Mouse (Mus musculus) limb, embryonic 13.5 days (tissue): ENCODE results near the gene Arhgef25. TPM values are rescaled to one million over a fixed set of nuclear protein-coding genes. Genes with fewer than 3 reads are reported as not detected.

Source experiments
- ATAC-seq: fragments of 200-750 bp; cut with Nextera tagmentation; 2 replicates; pipeline ENCODE4 v1.8.0; 2017; ENCODE audit warnings: low read depth, moderate number of reproducible peaks, moderate TSS enrichment; ENCODE audit not compliant: low FRiP score
- H3K27ac ChIP-seq: fragments of 300-500 bp; sonication (generic); 2 replicates; pipeline ENCODE4 v1.5.1; 2015; ENCODE audit warnings: inconsistent platforms, mild to moderate bottlenecking, moderate library complexity
- H3K27me3 ChIP-seq: fragments of 300-500 bp; sonication (generic); 2 replicates; pipeline ENCODE4 v1.6.1; 2015; ENCODE audit warnings: mild to moderate bottlenecking, inconsistent platforms
- H3K36me3 ChIP-seq: fragments of 300-500 bp; sonication (generic); 2 replicates; pipeline ENCODE4 v1.6.1; 2015; ENCODE audit warnings: inconsistent platforms, mild to moderate bottlenecking, moderate library complexity
- H3K4me1 ChIP-seq: fragments of 300-500 bp; sonication (generic); 2 replicates; pipeline ENCODE4 v1.6.1; 2015; ENCODE audit warnings: inconsistent platforms
- H3K4me2 ChIP-seq: fragments of 300-500 bp; sonication (generic); replicated peaks from 2 replicates; pipeline ENCODE4 v1.6.1; 2015; ENCODE audit warnings: inconsistent platforms, mild to moderate bottlenecking, moderate library complexity
- H3K4me3 ChIP-seq: fragments of 300-500 bp; sonication (generic); 2 replicates; pipeline ENCODE4 v1.5.1; 2015; ENCODE audit warnings: moderate library complexity, mild to moderate bottlenecking, inconsistent platforms
- H3K9ac ChIP-seq: fragments of 300-500 bp; sonication (generic); 2 replicates; pipeline ENCODE4 v1.6.1; 2015; ENCODE audit warnings: mild to moderate bottlenecking, inconsistent platforms
- H3K9me3 ChIP-seq: fragments of 300-500 bp; sonication (generic); 2 replicates; pipeline ENCODE4 v1.6.1; 2016; ENCODE audit warnings: inconsistent platforms
- WGBS: fragments of 180-500 bp; shearing (Covaris S2); methylation state at CpG from one replicate; pipeline ENCODE4 v1.1.7; 2015; 5-methylcytosine and 5-hydroxymethylcytosine counted together
- polyA plus RNA-seq: library from polyadenylated mRNA; unstranded; fragments of >200 nt; fragmentation: Nextera tagmentation; extraction: Ambion mirVana; gene quantifications from 2 replicates; pipeline ENCODE4 v1.2.1, GENCODE M21; 2015

The Arhgef25 gene
- polyA plus RNA-seq: 108 and 111 TPM in 2 replicates

DNA sequence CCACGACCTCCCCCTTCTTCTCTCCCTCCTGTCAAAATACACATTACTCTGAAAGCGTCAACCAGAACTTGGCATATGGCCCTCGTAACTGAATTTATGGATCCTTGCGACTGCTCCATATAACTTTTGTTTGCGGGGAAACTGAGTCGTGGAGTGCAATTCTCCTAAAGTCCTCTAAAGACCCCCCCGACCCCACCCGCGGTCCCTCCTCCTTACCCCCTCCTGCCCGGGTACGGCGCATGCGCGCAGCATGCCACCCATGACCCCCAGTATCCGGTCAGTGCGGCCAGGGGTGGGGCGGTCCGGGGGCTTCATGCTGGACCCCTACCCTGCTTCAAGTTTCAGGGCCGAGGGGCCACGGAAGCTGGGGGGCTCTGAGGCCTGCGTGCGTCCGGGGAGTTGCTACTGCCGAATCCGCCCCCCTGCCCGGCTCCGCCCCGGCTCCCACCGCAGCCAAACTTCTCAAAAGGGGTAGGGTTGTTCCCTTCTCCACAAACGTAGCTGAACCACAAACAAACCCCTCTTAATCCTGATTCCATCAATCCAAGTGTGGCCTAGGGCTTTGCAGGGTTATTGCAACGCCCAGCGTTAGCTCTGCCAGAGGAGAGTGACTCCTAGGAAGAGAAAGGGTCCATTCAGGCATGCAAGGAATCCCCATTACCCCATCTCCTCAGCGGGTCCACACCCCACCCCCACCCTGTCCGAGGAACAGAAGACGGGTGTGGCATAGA is at the start of gene Arhgef25:
Gene Arhgef25, minus strand, starts transcription at position 433 of the 731 bp plus-strand sequence.
- peaks cover 53% of the 10 kb centered on the region for H3K36me3 ChIP-seq

DNA sequence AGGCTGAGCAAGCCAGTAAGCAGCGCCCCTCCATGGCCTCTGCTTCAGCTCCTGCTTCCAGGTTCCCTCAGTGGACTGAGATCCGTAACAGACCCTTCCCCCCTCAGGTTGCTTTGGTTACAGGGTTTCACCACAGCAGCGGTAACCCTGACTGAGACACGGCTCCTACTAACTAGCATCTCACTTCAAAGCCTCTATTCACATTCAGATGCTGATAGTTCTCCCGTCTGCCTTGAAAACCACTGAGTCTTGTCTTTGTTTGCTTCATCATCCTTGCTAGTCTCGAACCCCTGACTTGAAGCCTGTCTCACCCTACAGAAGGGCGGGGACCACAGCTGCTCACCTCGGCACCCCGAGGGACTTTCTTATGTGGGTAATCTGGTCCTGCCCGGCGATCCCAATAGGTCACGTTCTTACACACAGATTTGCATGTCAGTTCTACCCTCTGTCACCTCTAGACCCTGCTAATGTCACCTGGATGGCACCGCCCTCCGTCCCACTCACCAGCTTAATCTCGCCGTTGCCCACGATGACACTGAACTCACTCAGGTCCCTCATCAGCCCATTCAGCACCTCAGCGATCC is 48.5 kb upstream of the Arhgef25 start:
- peaks cover 21% of the 10 kb centered on the region for H3K36me3 ChIP-seq
- ATAC-seq: no peak
- H3K4me3 ChIP-seq: no peak overlapping the region
- no peak overlapping the region for H3K4me2 ChIP-seq
- 68% methylated on average over 18 of the region's 18 CpGs for WGBS
- H3K27ac ChIP-seq: no peak overlapping the region
- no peak overlapping the region for H3K9ac ChIP-seq
- H3K27me3 ChIP-seq: peaks cover 10% of the 10 kb centered on the region
- H3K4me1 ChIP-seq: peaks cover 8% of the 10 kb centered on the region
- H3K9me3 ChIP-seq: no peaks in the 10 kb centered on the region

More for the DNA sequence above, at the start of gene Arhgef25:
- Histone ChIP-seq H3K27ac (peak within 1 kb of the TSS; percentile 95), H3K4me3 (peak within 1 kb of the TSS; percentile 71), H3K27me3 (0 out of 2 replicates have a peak, but pooled peaks cover 4% of the 10 kb centered on the region), H3K4me2 (peak within 1 kb of the TSS; percentile 96), H3K9me3 (no peaks in the 10 kb centered on the region), H3K9ac (peak within 1 kb of the TSS; percentile 90), H3K4me1 (peaks cover 47% of the 10 kb centered on the region)
- peak; percentile 45 for ATAC-seq
- under 1% methylated on average over 35 of the region's 35 CpGs for WGBS

DNA sequence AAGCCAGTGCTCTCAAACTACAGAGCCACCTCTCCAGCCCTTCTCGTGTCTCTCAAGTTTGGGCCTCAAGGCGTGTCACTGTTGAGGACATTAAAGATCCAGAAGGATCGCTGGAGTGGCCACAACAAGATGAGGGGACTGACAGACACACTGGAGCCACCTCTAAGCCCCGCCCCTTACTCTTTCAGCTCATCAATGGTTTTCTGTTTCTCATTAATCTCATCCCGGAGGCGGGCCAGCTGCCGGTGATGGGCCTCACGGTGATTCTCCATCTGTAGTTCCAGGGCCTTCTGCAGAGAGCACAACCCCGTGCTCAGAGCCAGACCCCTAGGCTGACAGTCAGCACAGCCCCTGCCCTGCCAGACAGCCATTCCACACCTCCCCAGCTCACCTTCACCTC is 46.7 kb upstream of the Arhgef25 start:
- Histone ChIP-seq H3K4me2 (no peak overlapping the region), H3K9me3 (no peaks in the 10 kb centered on the region), H3K36me3 (peaks cover 8% of the 10 kb centered on the region), H3K4me3 (no peak overlapping the region), H3K9ac (0 out of 2 replicates have a peak overlapping the region, but pooled peaks have one; percentile 31), H3K4me1 (peaks cover 8% of the 10 kb centered on the region), H3K27me3 (peaks cover 10% of the 10 kb centered on the region), H3K27ac (no peak overlapping the region)
- WGBS: 22% methylated on average over 9 of the region's 9 CpGs
- no peak for ATAC-seq

DNA sequence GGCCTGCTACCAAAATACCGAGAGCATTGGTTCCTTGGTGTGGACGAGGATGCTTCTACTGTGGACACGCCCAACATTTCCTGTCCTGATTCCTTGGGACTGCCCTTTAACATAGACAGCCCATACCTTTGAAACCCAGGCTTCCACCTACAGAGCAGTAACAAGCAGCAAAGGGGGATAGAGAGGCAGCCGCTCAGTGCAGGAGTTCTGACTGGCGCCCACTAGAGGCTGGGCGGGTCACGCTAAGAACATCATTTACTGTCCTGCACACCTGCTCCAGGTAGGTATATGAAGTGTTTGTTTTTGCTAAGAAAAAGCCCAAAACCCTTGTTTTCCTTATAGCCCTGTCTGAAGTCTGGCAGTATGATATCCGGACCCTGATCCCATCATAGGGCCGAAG is 43.3 kb upstream of the Arhgef25 start:
- Histone ChIP-seq H3K27me3 (peaks cover 4% of the 10 kb centered on the region), H3K4me2 (no peak overlapping the region), H3K36me3 (no peaks in the 10 kb centered on the region; the same call in none of the 2 replicates), H3K4me3 (no peak overlapping the region), H3K9me3 (no peaks in the 10 kb centered on the region), H3K9ac (no peak overlapping the region), H3K27ac (no peak overlapping the region), H3K4me1 (peaks cover 8% of the 10 kb centered on the region)
- WGBS: 74% methylated on average over 9 of the region's 9 CpGs
- no peak for ATAC-seq

DNA sequence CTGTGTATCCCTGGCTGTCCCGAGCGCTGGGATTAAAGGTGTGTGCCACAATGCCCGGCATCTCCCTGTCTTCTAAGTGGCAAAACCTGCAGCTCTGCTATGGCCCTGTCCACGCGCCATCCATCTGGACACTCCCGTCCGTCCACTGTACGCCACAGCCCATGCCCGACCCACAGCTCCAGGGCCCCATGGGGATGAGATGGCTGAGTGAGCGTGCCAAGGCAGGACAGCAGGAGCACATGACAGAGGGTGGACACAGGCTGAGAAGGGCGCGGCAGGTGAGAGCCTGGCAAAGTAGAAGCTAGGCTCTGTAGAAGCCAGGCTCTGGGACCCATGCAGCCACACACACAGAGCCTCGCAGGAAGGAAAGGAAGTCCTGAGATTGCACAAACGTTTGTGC is 41.9 kb upstream of the Arhgef25 start:
- ATAC-seq: no peak
- peaks cover 5% of the 10 kb centered on the region for H3K4me1 ChIP-seq
- H3K4me3 ChIP-seq: no peak overlapping the region
- H3K4me2 ChIP-seq: no peak overlapping the region
- 82% methylated on average over 14 of the region's 14 CpGs for WGBS
- H3K27me3 ChIP-seq: peaks cover 9% of the 10 kb centered on the region
- no peaks in the 10 kb centered on the region for H3K9me3 ChIP-seq
- no peaks in the 10 kb centered on the region; the same call in none of the 2 replicates for H3K36me3 ChIP-seq
- H3K9ac ChIP-seq: 0 out of 2 replicates have a peak overlapping the region, but pooled peaks have one; percentile 8
- H3K27ac ChIP-seq: no peak overlapping the region

DNA sequence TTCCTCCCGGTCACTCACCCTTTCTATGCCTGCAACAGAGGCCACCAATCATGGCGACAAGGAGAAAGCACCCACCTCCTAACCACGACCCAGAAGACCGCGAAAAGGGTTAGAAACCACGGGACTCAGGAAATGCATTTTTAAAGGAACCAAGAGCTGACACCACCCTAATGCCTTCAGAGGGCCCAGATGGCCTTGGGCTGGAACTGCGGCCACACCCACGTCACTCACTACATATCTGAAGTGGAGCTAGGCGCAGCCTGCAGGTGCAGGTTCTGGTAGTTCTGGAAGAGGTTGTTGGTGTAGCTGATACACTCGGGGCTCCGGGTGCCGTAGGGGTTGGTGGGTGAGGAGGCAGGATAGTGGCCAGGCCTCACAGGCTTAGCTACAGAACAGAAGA is 40.8 kb upstream of the Arhgef25 start:
- Histone ChIP-seq H3K36me3 (no peaks in the 10 kb centered on the region; the same call in none of the 2 replicates), H3K4me1 (no peaks in the 10 kb centered on the region), H3K4me3 (no peak overlapping the region), H3K9ac (no peak overlapping the region), H3K27me3 (peaks cover 9% of the 10 kb centered on the region), H3K27ac (no peak overlapping the region), H3K9me3 (no peaks in the 10 kb centered on the region), H3K4me2 (no peak overlapping the region)
- 86% methylated on average over 12 of the region's 12 CpGs for WGBS
- no peak for ATAC-seq

DNA sequence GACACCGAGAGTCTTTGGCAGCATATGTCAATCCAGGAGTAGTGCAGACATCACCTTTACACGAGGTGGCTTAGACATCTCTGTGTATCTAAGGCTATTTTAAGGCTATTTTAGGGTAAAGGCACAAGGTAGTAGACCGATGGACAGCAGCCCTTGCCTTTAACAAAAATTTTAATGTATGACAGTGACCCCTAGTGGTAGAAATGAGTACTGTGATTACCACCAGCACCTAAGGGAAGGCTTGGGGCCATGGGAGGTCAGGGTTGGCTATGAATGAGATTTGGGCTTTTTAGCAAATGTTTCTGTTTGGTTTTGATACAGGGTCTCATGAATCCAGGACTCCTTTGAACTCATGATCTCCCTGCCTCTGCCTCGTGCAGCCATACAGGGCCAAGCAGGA is 39.0 kb upstream of the Arhgef25 start:
- H3K9me3 ChIP-seq: no peaks in the 10 kb centered on the region
- WGBS: 16% methylated on average over 4 of the region's 4 CpGs
- no peak overlapping the region for H3K4me2 ChIP-seq
- peaks cover 20% of the 10 kb centered on the region for H3K27me3 ChIP-seq
- no peaks in the 10 kb centered on the region for H3K4me1 ChIP-seq
- no peak overlapping the region for H3K9ac ChIP-seq
- no peak overlapping the region for H3K27ac ChIP-seq
- no peaks in the 10 kb centered on the region; the same call in none of the 2 replicates for H3K36me3 ChIP-seq
- no peak overlapping the region for H3K4me3 ChIP-seq
- no peak for ATAC-seq

DNA sequence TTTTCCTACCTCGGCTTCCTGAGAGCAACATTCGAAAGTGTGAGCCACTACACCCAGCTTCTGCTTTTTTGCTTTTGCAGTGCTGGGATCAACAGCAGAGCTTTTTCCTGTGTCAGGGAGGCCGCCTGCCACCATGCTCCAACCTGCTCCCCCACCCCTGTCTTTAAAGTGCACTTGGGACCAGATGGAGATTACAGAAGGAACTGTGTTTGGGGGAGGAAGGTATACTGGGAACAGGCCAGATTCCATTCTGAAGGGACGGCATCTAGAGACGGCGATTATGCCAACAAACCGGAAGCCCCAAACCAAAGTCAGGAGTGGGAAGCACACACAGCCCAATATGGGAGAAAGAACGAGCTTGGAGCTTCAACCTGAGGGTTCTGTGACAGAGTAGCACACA is 37.3 kb upstream of the Arhgef25 start:
- ATAC-seq: no peak
- H3K27ac ChIP-seq: no peak overlapping the region
- H3K27me3 ChIP-seq: peaks cover 22% of the 10 kb centered on the region
- H3K9ac ChIP-seq: no peak overlapping the region
- WGBS: 75% methylated on average over 8 of the region's 8 CpGs
- no peak overlapping the region for H3K4me3 ChIP-seq
- no peaks in the 10 kb centered on the region for H3K9me3 ChIP-seq
- H3K4me1 ChIP-seq: no peaks in the 10 kb centered on the region
- no peak overlapping the region for H3K4me2 ChIP-seq
- H3K36me3 ChIP-seq: no peaks in the 10 kb centered on the region; the same call in 1 of the 2 replicates

DNA sequence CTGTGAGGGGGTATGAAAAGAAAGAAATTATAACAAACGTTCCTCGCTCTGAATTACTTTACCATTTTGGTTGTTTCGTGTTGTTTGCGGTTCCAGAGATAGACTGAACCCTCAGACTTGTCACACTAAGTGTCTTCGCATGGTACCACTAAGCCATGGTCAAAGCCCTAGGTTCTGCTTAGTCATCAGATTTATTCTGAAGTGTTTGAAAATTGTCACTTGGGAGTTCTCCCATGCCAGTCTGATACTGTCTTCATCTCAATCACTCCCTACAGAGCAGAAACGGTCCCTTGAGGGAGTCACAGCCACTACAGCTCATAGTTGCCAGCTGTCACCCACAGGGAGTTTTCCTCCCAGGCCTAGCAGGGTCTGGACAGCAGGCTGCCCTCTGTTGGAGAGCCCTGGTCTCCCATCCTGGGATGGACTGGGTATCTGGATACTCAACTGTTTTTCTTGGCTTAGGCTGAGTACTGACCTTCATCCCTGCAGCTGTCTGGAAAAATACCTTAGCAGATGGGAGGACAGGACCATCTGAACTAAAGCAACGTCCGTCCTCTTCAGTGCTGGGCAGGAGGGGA is 36.5 kb upstream of the Arhgef25 start:
- Histone ChIP-seq H3K27me3 (peaks cover 22% of the 10 kb centered on the region), H3K9me3 (no peaks in the 10 kb centered on the region), H3K27ac (no peak overlapping the region), H3K9ac (no peak overlapping the region), H3K4me3 (no peak overlapping the region), H3K36me3 (no peaks in the 10 kb centered on the region; the same call in 1 of the 2 replicates), H3K4me2 (no peak overlapping the region), H3K4me1 (no peaks in the 10 kb centered on the region)
- no peak for ATAC-seq
- WGBS: 66% methylated on average over 8 of the region's 8 CpGs

DNA sequence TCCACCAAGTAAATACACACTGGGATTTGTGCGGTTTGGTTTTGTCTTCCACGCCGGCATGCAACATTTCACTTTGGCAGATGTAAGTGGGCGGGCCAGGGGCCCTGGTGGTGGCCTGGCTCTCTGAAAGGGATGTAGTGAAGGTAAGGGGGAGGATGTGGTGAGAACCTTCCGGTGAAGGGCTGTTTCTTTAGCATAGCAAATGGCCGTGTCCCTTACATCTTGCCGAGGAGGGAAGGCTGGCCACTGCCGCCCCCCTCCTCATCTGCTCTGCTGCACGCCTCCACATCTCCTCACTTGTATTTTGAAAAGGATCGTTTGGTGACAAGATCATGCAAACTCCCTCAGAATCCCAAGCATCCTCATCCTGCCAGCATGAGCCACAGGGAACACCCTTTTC is 35.8 kb upstream of the Arhgef25 start:
- 16% methylated on average over 10 of the region's 10 CpGs for WGBS
- no peak overlapping the region for H3K27ac ChIP-seq
- H3K27me3 ChIP-seq: peaks cover 22% of the 10 kb centered on the region
- H3K9ac ChIP-seq: no peak overlapping the region
- H3K4me3 ChIP-seq: no peak overlapping the region
- no peaks in the 10 kb centered on the region for H3K4me1 ChIP-seq
- ATAC-seq: no peak
- no peaks in the 10 kb centered on the region; the same call in 1 of the 2 replicates for H3K36me3 ChIP-seq
- H3K4me2 ChIP-seq: no peak overlapping the region
- no peaks in the 10 kb centered on the region for H3K9me3 ChIP-seq

DNA sequence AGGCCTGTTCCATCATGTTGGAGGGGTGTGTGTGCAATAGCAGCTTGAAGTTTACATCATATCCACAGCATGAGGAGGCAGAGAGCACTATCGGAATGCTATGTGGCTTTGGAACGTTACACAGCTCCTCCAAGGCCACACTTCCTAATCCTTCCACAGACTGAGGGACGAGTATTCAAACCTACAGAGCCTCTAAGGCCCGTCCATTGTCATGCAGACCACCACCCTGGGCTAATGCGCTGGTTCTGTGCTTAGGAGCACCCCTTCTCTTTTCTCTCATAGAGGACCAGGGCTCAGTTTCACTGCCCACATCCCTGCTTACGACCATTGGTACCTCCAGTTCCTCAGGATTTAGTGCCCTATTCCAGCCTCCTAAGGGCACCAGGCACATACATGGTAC is 35.3 kb upstream of the Arhgef25 start:
- ATAC-seq: no peak
- WGBS: 46% methylated on average over 6 of the region's 6 CpGs
- H3K4me1 ChIP-seq: no peaks in the 10 kb centered on the region
- H3K36me3 ChIP-seq: no peaks in the 10 kb centered on the region; the same call in 1 of the 2 replicates
- H3K27ac ChIP-seq: no peak overlapping the region
- peaks cover 22% of the 10 kb centered on the region; the same call in 1 of the 2 replicates for H3K27me3 ChIP-seq
- no peak overlapping the region for H3K4me2 ChIP-seq
- no peak overlapping the region for H3K9ac ChIP-seq
- H3K4me3 ChIP-seq: no peak overlapping the region
- H3K9me3 ChIP-seq: no peaks in the 10 kb centered on the region

DNA sequence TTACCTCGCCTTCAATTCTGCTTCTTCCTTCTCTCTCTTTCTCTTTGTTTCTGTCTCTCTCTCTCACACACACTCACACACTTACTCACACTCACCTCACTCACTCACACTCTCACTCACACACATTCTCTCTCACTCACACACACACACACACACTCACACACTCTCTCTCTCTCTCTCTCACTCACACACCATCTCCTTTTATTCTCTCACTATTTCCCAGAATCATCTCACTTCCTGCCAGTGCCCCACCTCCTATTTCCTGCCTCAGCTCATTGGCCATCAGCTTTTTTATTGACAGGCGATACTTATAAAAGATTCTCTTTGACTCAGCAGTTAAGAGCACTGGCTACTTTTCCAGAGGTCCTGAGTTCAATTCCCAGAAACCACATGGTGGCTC is 28.5 kb upstream of the Arhgef25 start:
- no peak overlapping the region for H3K27ac ChIP-seq
- H3K9me3 ChIP-seq: no peaks in the 10 kb centered on the region
- H3K4me2 ChIP-seq: no peak overlapping the region
- H3K36me3 ChIP-seq: no peaks in the 10 kb centered on the region
- H3K27me3 ChIP-seq: no peaks in the 10 kb centered on the region
- no peak for ATAC-seq
- H3K4me1 ChIP-seq: no peaks in the 10 kb centered on the region
- no peak overlapping the region for H3K4me3 ChIP-seq
- 82% methylated on average over 2 of the region's 2 CpGs for WGBS
- H3K9ac ChIP-seq: no peak overlapping the region
